Mouse (Mus musculus) lung, adult 2 months (tissue): ENCODE measurements at regions not wholly inside any gene's neighbourhood (a gene's known extent, or its start where the extent isn't known, plus 50 kb on each side); places are given as distances from the start of the nearest gene placed in this dataset.

Source experiments
- CTCF ChIP-seq: fragments of 200-500 bp; IDR thresholded peaks from 2 replicates; pipeline ENCODE4 v1.5.1; 2011; ENCODE audit warnings: mild to moderate bottlenecking, low read length, control low read depth; ENCODE audit not compliant: insufficient read depth
- POLR2A ChIP-seq: fragments of 200-500 bp; IDR thresholded peaks from 2 replicates; pipeline ENCODE4 v1.6.1; 2011; ENCODE audit warnings: low read depth, mild to moderate bottlenecking, control low read depth, low read length, borderline replicate concordance; ENCODE audit errors: extremely low read depth

- TF ChIP-seq POLR2A (no peak), CTCF (no peak)
Measured at GRCm38 (mm10) chr3:149402496-149402895, 412.1 kb upstream of the Adgrl2 start.
